Mouse (Mus musculus) cerebellum, postnatal 25 days (tissue): Measurements from ENCODE around the gene Syce1l.
A peak's percentile ranks its signal among the peaks of the same experiment; 100 is the strongest.

Experiments used
- DNase-seq, 2 experiments: peaks; one replicate each; pipeline ENCODE4 v3.0.0; 2021; ENCODE audit warnings: mixed read lengths in 2 of 2

Syce1l gene

DNA sequence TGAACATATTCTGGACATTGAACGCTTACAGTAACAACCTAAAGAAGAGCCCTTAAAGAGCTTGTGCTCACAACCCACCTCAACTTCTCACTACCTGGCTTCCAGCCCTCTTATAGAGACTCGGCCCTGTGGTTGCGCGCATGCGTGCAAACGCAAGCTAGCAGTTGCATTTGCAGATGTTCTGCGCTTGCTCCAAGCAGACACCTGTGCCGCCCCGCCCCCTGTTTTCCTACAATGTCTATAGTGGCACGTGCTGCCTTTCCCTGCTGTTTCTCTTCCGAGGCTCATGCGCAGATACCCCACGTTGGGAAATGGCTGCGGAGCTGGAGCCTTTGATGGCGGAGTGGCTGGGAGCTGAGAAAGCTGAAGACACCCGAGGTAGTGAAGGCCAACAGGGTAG is at the start of gene Syce1l:
Syce1l (plus strand) TSS at position 288 of the 400 bp plus-strand sequence.
- DNase-seq: no peak

GRCm38 (mm10) chr8:113598401-113598800 is 44.6 kb upstream of the Syce1l start:
- DNase-seq: no peak

GRCm38 (mm10) chr8:113632634-113633033 is 10.4 kb upstream of the Syce1l start:
- DNase-seq: peak; percentile 41 to 66

- DNase-seq: peak in 1 of 2 experiments; percentile 26
Measured at GRCm38 (mm10) chr8:113634161-113634560, 8.9 kb upstream of the Syce1l start.

DNA sequence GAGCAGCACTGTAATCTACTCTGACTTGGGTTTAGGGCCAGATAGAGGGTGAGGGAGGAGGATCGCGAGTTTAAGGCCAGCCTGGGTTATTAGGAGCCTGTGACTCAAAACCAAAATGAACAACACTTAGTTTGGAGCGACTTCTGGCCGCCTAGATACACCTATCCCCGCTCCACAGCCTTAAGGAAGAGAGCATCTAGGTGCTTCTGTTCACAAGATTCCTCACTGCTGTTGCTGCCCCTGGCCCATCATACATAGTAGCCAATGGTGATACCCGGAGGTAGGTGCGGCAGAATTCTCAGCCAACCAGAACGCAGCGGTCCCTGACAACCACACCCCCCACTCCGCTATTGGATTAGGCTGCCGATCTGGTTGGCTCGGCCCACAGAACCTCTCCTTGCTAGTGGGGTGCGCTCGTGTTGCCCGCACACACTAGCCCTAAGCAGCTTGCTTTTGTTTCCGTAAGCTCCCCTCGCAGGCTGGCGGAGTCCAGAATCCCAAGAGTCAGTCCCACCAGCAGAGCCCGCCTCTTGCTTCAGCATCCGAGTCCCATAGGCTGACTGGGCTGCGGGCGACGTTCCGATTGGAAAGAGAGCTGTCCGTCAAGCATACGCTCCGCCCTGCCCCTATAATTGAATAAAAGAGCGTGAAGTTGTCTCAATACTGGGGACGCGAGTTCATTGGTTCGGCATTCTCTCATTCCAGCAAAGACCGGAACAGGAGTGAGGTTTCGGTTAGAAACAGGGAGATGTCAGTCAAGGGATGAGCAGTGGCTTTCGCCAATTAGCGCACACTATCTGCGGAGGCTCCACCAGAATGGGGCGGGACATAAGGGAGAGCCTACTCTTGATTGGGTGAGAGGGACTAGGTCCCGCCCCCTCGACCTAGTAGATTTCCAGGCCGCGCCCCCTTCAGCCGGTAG is 8.1 kb upstream of the Syce1l start, which contains the start of gene Mon1b:
Mon1b (plus strand) TSS at position 918 of the 922 bp plus-strand sequence.
- DNase-seq: peak; percentile 99

- DNase-seq: no peak
Measured at GRCm38 (mm10) chr8:113635592-113636279, 7.3 kb upstream of the Syce1l start.

DNA sequence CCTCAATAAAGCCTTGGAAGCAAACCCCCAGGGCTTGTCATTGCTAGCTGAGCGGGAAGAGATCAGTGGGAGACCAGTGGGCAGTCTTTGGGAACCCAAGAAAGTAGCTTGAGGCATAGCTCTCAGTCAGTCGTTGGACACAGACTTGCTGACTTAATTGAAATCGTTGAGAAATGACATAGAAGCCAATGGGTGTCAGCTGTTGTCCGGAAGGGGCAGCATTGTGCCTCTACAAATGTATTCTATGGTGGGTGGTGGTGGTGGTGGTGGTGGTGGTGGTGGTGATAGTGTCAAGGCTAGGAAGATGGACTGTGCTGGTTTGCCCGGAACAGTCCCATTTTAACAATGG is 6.8 kb upstream of the Syce1l start:
- no peak for DNase-seq

- no peak for DNase-seq
Measured at GRCm38 (mm10) chr8:113640357-113640756, 2.7 kb upstream of the Syce1l start.

DNA sequence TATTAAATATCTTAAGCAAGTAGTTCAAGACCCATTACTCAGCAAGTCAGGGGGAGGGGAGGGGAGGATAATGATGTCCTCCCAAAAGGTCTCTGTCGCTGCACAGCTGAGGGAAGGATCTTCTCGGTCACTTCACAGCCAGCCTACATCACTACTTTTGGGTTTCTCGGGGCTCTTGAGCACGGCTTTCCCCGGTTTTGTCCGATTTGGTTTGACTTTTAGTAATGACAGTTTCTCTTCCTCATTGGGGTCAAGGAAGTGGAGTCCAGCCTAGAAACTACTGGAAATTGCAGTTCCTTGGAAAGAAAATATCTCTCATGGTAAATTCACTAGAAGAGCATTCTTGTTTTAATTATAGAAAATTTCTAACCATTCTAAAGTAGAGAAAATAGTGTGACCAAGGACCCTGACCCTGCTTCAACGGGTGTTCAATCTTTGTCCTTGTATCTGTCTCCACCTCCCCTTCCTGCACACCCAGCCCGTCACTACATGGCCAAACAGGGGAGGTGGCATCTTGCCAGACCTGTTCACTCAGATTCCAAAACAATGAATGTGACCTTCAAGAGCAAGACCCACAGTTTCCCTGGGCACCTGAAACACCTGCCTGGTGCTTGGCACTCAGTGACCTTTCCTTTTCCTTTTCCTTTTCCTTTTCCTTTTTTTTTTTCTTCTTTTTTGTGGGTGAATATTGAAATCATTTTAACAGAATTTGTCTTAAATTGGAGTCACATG is 632 bp downstream of the Syce1l start:
- no peak for DNase-seq

GRCm38 (mm10) chr8:113645220-113645619 is 2.2 kb downstream of the Syce1l start:
- DNase-seq: no peak

GRCm38 (mm10) chr8:113652450-113652849 is 9.4 kb downstream of the Syce1l start:
- no peak for DNase-seq

DNA sequence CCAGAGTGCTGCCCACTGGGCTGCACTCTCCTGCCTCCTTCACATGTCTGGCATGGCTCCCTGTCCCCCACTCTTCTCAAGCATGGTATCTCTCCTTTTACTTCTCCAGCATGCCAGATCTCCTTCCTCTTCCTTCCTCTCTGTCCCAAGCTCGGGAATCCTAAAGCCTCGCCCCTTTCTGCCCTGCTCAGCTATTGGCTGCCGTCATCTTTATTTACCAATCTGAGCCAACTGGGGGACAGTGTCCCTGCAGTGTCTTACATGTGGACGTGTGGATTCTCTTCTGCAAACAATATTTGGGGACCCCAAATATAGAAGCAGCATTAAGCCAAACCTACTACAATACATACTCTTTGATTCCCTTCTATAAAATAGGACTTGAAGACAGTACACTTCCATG is 10.1 kb downstream of the Syce1l start:
- no peak for DNase-seq

DNA sequence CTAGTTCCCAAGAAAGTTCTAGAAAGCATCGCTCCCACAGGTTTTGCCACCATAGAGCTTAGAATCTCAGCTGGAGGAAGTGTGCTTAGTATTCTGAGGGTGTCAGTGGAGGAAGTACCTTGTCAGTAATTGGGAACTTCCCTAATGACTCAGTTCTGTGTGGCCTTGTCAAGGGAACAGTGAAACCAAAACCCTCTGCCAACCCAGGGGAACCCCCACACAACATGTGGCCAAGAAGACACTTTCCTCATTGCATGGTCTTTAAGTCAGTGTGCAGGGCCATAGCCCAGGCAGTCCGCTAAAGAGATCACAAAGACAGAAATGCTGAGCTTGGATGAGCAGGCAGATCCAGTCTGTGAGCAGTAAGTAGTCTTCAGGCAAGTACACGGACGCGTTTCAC is 13.1 kb downstream of the Syce1l start:
- DNase-seq: no peak

GRCm38 (mm10) chr8:113656681-113657298 is 13.8 kb downstream of the Syce1l start:
- no peak for DNase-seq

DNA sequence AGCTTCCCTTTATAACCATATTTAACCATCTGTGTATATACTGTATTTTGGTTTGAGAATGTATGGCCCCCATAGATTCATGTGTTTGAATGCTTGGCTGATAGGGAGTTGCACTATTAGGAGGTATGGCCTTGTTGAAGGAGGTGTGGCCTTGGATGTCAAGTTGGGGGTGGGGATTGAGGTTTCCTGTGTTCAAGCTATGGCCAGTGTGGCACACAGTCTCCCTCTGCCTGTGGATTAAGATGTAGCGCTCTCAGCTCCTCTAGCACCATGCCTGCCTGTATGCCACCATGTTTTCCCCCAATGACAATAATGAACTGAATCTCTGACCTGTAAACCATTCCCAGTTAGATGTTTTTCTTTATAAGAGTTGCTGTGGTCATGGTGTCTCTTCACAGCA is 17.1 kb downstream of the Syce1l start:
- no peak for DNase-seq

DNA sequence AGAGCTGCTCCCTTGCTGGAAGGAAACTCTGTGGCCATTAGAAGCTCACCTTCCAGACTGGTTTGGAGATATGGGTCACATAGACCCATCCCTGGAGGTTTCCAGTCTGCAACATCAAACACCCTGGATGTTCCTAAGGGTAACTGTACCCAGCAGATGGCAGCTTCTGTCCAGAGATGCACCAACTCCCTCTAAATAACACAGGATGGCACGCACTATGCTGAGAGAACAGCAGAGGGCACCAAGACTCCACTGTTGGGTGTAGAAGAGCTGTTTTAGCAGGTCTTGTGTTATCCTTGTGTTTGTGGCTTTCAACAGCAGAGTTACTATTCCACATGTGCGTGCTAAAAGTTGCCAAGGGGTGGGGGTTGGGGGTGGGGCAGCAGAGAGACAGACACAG is 21.5 kb downstream of the Syce1l start:
- peak; percentile 83 to 90 for DNase-seq

GRCm38 (mm10) chr8:113665036-113665435 is 22.0 kb downstream of the Syce1l start:
- no peak for DNase-seq

DNA sequence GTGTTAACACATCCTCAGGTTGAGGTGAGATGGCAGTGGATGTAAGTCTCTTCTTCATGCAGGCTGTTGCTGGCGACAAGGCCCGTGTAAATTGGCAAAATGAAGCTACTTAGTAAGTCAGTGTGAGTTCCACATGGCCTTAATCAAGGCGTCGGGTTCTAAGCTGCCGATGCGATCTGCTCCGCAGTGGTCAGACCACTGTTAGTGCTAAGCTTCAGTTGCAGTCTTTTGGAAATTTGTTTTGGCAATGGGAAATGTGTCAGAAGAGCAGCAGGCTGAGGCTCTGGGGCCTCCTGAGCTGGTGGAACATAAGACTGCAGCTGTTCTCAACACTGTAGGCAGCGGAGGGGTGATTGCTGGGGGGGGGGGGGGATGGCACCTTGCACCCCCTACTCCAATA is 22.9 kb downstream of the Syce1l start:
- no peak for DNase-seq

DNA sequence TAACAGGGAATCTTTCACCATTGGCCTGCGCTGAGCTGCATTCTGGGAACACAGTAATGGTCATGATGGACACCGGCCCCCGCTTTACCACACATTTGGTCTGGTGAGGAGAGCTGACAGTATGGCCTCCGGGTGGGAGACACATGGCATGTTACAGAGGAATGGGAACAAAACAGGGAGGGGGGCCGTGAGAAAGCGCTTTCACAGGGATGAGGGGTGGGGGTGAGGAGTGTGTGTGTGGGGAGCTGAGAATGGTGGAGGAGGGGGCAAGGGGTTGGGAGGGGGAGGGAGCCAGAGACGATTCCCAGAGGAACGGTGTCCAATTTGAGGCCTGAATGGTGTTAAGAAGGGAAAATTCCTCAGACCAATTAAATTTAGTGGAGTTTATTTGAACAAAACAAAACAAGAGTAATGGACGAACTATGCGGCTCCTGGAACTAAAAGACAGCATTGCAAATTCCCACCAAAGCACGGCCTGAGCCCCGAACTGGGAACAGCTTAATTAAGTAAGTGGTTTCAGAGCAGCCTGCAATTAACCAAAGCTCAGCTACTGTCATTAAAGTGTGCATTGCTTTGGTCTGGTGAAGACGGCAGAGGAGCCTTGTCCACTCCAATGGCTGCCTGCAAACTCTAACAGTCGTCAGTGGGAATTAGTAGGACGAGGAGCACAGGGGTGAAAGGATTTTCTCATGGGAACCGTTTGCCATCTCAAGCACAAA is 23.9 kb downstream of the Syce1l start:
- DNase-seq: no peak

GRCm38 (mm10) chr8:113669924-113670323 is 26.9 kb downstream of the Syce1l start:
- DNase-seq: no peak

- peak; percentile 25 to 38 for DNase-seq
Measured at GRCm38 (mm10) chr8:113672599-113673255, 29.7 kb downstream of the Syce1l start.

DNA sequence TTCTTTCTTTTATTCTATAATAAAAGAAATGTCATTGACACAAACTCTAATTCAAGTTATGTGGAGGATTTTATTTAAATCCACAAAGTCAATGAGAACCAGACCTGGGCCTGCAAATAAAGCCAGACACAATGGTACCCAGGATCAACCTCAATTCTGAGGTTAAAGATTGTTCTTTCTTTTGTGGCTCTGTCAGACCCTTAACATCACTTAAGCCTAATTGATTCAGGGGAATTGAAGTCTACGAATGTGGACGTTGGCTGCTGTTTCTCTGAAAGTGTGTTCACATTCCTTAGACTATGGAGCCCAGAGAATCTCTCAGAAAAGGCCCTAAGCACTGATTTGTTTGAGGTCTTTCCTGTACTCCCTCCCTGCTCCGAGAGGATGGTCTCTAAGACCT is 30.3 kb downstream of the Syce1l start:
- DNase-seq: no peak
